ENCODE assay signal across 30 mouse cellular contexts in genomic region chr3:133007250-133007649, GRCm38 (mm10). TPM values are rescaled to one million over a fixed set of nuclear protein-coding genes. Genes with fewer than 3 reads are reported as not detected.
"Had no signal": no experiment of that assay in that cellular context is flagged by ENCODE, and none has a peak within 500 bp of the region (broad histone marks: within the 10 kb centered on the region; RNA-seq: fewer than 3 reads in every experiment).

No protein-coding gene starts in this region.

- ATAC-seq: forebrain, embryonic 13.5 days; forebrain, embryonic 14.5 days; forebrain, embryonic 15.5 days; forebrain, embryonic 16.5 days; forebrain, postnatal 0 days had no signal

- H3K27ac ChIP-seq: embryonic facial prominence, embryonic 10.5 days; embryonic facial prominence, embryonic 12.5 days; embryonic facial prominence, embryonic 13.5 days; embryonic facial prominence, embryonic 15.5 days; forebrain, embryonic 10.5 days; forebrain, embryonic 12.5 days; forebrain, embryonic 13.5 days; forebrain, embryonic 15.5 days; gastrocnemius, adult 2 months had no signal

- H3K4me2 ChIP-seq: embryonic facial prominence, embryonic 12.5 days; embryonic facial prominence, embryonic 13.5 days; embryonic facial prominence, embryonic 15.5 days; forebrain, embryonic 12.5 days; forebrain, embryonic 13.5 days; forebrain, embryonic 15.5 days had no signal

- H3K4me1 ChIP-seq: embryonic facial prominence, embryonic 10.5 days; embryonic facial prominence, embryonic 12.5 days; embryonic facial prominence, embryonic 13.5 days; embryonic facial prominence, embryonic 15.5 days; forebrain, embryonic 12.5 days; forebrain, embryonic 13.5 days; forebrain, embryonic 15.5 days had no signal

- H3K4me3 ChIP-seq: embryonic facial prominence, embryonic 10.5 days; embryonic facial prominence, embryonic 12.5 days; embryonic facial prominence, embryonic 13.5 days; embryonic facial prominence, embryonic 15.5 days; erythroblast, embryonic 14.5 days; forebrain, embryonic 10.5 days; forebrain, embryonic 12.5 days; forebrain, embryonic 13.5 days; forebrain, embryonic 15.5 days; gastrocnemius, adult 2 months had no signal

- DNase-seq: cerebellum, adult 2 months; cerebellum, adult 8-10 months; cerebellum, adult 9-10 months; cerebellum, adult 9-11 months; cerebellum, postnatal 10 days; cerebellum, postnatal 14 days; cerebellum, postnatal 25 days; cerebellum, postnatal 36 days; embryo, embryonic 11 days; forebrain, postnatal 0 days; gastrocnemius, adult 2 months; gastrocnemius, postnatal 10 days; gastrocnemius, postnatal 14 days; gastrocnemius, postnatal 25 days; gastrocnemius, postnatal 36 days; heart, adult 11 months; heart, adult 18-20 months had no signal

- H3K27me3 ChIP-seq: embryonic facial prominence, embryonic 12.5 days; embryonic facial prominence, embryonic 13.5 days; embryonic facial prominence, embryonic 15.5 days; forebrain, embryonic 12.5 days; forebrain, embryonic 13.5 days; forebrain, embryonic 15.5 days had no signal

- H3K9me3 ChIP-seq: embryonic facial prominence, embryonic 10.5 days; embryonic facial prominence, embryonic 12.5 days; embryonic facial prominence, embryonic 13.5 days; embryonic facial prominence, embryonic 15.5 days; forebrain, embryonic 10.5 days; forebrain, embryonic 12.5 days; forebrain, embryonic 13.5 days; forebrain, embryonic 15.5 days had no signal

- H3K36me3 ChIP-seq: forebrain, embryonic 15.5 days had no signal

- H3K9ac ChIP-seq: embryonic facial prominence, embryonic 12.5 days; embryonic facial prominence, embryonic 13.5 days; embryonic facial prominence, embryonic 15.5 days; forebrain, embryonic 12.5 days; forebrain, embryonic 13.5 days; forebrain, embryonic 15.5 days; forebrain, postnatal 0 days had no signal

RNA-seq across cellular contexts. Expression of gene Npnt, which starts 57.2 kb away (rescaled TPM):
- total RNA-seq: common myeloid progenitor, adult 5-6 weeks; granulocyte monocyte progenitor cell, adult 5-6 weeks had no signal
- polyA plus RNA-seq: erythroblast, embryonic 14.5 days had no signal
